Mouse (Mus musculus) gastrocnemius, postnatal 25 days (tissue): ENCODE data around the gene Hpgds. TPM values are rescaled to one million over a fixed set of nuclear protein-coding genes. Genes with fewer than 3 reads are reported as not detected.

Source experiments
- total RNA-seq, 2 experiments: library from RNA; stranded (reverse); gene quantifications; 1 replicate in 1 of 2; 2 replicates in 1 of 2; pipeline ENCODE4 v1.2.3; 2021

The Hpgds gene
- total RNA-seq, 2 experiments from 2014 or later: 0.80 to 0.82 TPM

Other genes with a start within 250 kb of the Hpgds start
- 10 to 100 TPM in 1 of 2 experiments, 1 to 10 TPM in 1; 8.0 to 11.2 TPM for gene Smarcad1, start 102.3 kb downstream of the Hpgds start, total RNA-seq
- not detected for gene C130060K24Rik, start 236.2 kb upstream of the Hpgds start, total RNA-seq